Mouse (Mus musculus) lung, postnatal 4 days (tissue): ENCODE measurements around the gene Amotl2.
A peak's percentile ranks its signal among the peaks of the same experiment; 100 is the strongest.

Source experiments
- DNase-seq, 2 experiments: peaks; one replicate each; pipeline ENCODE4 v3.0.0; 2021

Amotl2 gene

DNA sequence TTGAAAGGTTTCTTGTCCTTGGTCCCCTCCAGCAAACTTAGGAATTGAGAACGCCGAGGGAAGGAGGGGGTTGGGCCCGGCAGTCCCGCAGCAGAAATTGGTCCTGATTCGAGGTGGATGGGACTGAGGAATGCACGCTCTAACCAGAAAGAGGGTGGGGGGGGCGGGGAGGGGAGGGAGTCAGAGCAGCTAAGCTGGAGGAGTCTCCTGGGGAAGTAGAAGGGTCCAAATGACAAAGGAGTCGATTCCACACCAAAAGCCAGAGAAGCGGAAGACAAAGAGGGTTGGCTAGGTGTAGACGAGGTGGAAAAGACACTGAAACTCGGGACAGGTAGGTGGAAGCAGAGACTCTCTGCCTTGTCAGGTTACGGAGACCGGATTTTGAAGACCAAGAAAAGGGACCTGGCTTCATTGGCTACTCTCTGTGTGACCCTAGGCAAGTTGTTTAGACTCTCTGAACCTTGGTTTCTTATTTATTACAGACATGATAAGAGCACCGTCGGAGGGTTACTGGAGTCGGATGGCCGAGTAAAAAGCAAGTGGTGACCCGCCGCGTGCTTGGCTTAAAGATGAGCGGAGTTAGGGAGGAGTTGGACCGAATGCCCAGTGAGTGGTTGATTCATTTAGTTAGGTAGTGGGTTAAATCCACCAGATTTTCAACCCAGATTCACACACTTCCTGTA lies at the start of gene Amotl2:
TSS of gene Amotl2 (plus strand) at position 192 of the 683 bp plus-strand sequence.
- no peak for DNase-seq

- no peak for DNase-seq
Observed at GRCm38 (mm10) chr9:102668115-102668514, 48.4 kb upstream of the Amotl2 start.

- DNase-seq = peak in 1 of 2 experiments; percentile 16
Observed at GRCm38 (mm10) chr9:102668906-102669305, 47.6 kb upstream of the Amotl2 start.

GRCm38 (mm10) chr9:102673381-102673780 lies 43.1 kb upstream of the Amotl2 start:
- DNase-seq = peak in 1 of 2 experiments; percentile 16

- peak in 1 of 2 experiments; percentile 5 for DNase-seq
Observed at GRCm38 (mm10) chr9:102675922-102676321, 40.5 kb upstream of the Amotl2 start.

DNA sequence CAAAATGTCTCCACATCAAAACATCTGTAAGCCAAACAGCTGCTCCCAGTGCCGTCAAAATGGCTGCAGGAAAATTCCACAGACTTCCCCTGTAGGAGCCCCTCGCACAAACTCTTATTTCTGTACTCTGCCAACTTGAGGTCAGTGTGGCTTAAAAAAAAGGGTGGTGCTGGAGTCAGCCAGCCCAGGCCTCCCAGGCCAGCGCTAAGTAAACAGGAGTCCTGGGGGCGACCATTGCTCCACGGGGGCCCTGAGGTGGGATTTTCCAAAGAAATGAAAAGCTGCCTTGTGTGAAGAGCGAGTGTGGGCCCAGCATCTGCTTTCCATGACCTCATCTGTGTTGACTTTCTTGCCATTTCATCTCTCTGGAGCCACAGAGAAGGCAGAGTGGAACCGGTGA lies 35.0 kb upstream of the Amotl2 start:
- no peak for DNase-seq

- peak in 1 of 2 experiments; percentile 43 for DNase-seq
Observed at GRCm38 (mm10) chr9:102687943-102688342, 28.5 kb upstream of the Amotl2 start.

- DNase-seq = peak in 1 of 2 experiments; percentile 23
Observed at GRCm38 (mm10) chr9:102689406-102689939, 27.0 kb upstream of the Amotl2 start.

GRCm38 (mm10) chr9:102689940-102690642 lies 26.4 kb upstream of the Amotl2 start:
- peak; percentile 41 to 52 for DNase-seq

DNA sequence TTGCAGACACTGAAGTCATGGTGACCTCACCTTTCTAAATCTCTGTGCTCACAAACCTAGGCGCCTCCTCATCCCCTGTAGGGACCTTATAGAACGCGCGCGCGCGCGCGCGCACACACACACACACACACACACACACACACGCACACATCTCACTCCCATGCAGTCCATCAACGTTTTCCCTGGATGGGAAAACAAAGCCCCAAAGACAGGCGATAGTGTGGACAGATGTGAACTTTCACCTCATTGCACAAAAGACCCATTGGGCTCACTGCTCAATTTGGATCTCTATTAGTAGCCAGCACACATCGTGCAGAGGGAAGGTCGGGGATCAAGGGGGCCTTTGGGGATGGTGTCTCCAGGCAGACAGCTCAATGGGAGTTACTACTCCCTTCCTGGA lies 25.6 kb upstream of the Amotl2 start:
- peak in 1 of 2 experiments; percentile 19 for DNase-seq

DNA sequence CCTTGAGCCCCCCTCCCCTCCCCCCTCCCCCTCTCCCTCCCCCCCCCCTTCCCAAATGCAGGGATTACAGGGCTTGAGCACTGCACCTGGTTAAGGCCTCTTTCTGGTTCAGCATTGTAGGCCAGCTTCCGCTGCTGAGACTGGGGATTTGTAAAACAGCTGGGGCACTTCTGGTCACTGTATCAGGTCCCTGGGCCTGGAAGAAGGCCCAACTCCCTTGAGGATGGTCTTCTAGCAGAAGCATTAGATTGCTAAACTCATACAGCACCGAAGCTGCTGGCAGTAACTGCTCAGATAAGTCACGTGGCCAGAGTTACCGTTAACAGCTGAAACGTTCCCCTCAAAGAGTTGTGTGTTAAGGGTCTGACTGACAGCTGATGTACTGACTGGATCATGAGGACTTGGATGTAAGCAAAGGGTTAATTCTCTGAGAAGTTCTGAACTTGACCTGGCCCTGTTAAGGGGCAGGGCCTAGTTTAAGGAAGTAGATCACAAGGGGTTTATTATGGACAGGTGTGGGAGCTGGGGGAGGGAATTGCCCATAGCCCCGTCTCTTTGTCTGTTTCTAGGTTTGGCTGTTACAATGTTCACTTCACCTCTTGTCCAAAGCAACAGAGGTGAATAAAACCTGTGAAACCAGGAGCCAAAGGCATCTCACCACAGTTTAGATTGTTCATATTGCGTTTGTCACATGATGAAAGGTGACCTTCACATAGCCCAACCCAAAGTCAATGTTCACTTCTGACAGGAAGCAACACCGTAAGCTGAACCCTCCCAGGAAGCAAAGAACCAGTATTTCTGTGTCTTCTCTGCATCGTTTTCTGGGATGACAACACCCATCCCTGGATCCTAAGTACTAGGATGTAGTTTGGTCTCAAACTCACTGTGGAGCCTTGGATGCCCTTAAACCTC lies 23.7 kb upstream of the Amotl2 start:
- peak; percentile 25 to 69 for DNase-seq

- peak; percentile 32 to 51 for DNase-seq
Observed at GRCm38 (mm10) chr9:102701042-102701441, 15.4 kb upstream of the Amotl2 start.

DNA sequence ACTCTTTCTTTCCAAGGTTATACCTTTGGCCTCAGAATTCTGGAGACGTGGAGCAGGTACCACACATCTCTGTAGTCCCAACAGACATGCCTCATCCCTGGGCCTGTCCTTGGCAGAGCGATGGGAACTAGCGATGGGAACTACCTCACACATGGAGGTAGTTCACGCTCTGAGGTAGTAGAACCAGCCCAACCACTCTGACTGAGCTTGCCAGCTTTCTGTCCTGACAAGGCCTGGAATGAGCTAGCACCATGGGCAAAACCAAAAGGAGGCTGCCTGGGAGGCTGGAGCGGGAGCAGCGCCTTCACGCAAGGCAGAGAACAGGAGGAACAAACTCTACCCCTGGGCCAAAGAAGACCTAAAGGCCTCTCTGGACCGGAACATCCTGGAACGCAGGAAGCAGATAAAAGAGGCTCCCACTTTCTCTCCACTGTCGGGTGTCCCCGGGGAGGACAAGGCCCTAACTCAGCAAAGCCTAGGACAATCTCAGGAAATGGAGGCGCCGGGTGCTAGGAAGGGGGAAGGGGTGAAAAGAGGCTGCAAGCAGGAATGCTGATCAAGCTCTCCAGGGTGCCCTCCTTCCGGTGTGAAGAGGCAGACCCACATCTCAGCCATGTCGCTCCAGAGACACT lies 6.9 kb upstream of the Amotl2 start:
- DNase-seq = peak; percentile 41 to 59

DNA sequence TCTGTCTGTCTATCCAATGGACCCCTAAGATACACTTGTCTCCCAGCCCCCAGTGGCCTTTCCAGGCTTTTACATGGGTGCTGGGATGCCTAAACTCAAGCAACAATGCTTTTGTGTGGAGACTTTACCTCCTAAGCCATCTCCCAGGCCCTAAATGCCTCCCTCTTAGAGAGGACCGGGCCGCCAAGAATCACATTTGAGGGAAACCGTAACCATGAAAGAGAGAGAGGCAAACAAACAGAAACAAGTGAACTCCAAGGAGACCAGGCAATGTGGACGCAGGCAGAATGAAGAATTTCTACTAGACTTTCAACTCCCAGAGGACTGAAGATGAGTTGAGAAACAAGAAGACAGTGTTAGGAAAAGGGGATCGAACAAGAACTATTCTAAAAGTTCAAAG lies 6.0 kb upstream of the Amotl2 start:
- DNase-seq = no peak

DNA sequence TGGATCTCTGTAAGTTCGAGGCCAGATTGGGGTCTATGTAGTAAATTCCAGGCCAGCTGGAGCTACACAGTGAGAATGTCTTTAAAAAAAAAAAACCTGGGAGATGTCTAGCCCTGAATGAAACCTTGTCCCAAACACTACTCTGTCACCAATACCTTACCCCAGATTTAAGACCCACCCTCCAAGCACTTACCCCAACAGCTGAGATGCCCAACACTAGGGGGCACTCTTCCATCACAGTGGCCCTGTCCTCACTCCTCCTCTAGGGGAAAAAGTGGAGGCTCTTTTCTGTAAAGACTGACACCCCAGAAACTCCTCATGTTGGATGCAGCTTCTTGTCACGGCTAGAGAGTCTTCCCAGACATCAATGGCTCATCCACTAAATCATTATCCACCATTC lies 2.7 kb upstream of the Amotl2 start:
- peak; percentile 62 to 69 for DNase-seq

- DNase-seq = peak; percentile 71 to 80
Observed at GRCm38 (mm10) chr9:102714893-102715505, 1.5 kb upstream of the Amotl2 start.

DNA sequence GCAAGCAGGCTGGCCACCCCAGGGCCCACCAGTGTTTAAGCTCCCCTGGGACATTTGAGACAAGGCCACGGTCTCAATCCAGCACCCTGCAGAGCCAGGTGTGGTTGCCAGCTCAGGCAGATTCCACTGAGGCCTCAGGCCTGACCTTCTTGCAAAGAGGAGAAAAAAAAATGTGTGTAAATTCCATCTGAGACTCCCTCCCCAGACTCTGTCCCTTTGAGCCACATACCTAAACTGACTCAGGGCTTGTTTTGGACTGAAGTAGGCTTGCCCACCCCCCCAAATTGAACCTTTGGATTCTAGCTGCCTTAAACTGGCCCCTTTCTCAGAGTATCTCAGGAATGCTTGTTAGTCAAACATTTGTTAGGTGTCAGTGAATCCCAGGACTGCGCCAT lies 969 bp upstream of the Amotl2 start:
- no peak for DNase-seq

GRCm38 (mm10) chr9:102717164-102717885 lies 853 bp downstream of the Amotl2 start:
- DNase-seq = peak; percentile 93 to 97

- DNase-seq = peak; percentile 89 to 91
Observed at GRCm38 (mm10) chr9:102717886-102718643, 1.6 kb downstream of the Amotl2 start.

DNA sequence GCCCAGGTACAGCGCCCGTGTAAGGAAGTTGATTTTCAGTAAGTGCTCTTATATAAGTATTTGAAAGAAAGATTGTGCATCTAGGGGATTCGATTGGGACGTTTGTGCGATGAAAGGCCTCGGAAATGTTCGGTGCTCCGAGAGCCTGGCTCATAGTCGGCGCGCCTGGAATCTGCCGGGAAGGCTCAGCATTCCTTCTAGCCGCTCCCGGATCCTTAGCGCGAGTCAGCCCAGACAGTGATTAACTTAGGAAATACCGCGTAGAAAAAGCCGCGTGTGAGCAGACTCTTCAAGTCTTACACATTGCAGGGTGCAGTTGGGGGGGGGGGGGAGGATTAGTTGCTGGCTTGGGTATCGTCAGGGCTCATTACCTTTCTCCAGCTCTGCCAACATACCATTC lies 2.2 kb downstream of the Amotl2 start:
- peak in 1 of 2 experiments; percentile 59 for DNase-seq
